Mouse (Mus musculus) lung, postnatal 0 days (tissue): ENCODE data around the gene Uqcc1.

Source experiments
- CTCF ChIP-seq: IDR thresholded peaks from 2 replicates; pipeline ENCODE4 v1.5.1; 2016; ENCODE audit warnings: antibody characterized with exemption, mild to moderate bottlenecking
- EP300 ChIP-seq: IDR thresholded peaks from 2 replicates; pipeline ENCODE4 v1.6.1; 2016; ENCODE audit warnings: antibody characterized with exemption, mild to moderate bottlenecking, control low read depth

- TF ChIP-seq CTCF (no peak), EP300 (no peak)
These were observed 17.4 kb upstream of the Uqcc1 start for GRCm38 (mm10) chr2:155947390-155948002.
